8 mouse cellular contexts compared by ENCODE assay signal in genomic region chr17:20944985-20945891, GRCm38 (mm10). TPM values are rescaled to one million over a fixed set of nuclear protein-coding genes. Genes with fewer than 3 reads are reported as not detected.
A peak's percentile ranks its signal among the peaks of the same experiment; 100 is the strongest.
DNase-seq lines count a peak whose midpoint lies in the region; ATAC-seq lines count a peak whose summit lies in the region.

TSS of gene Ppp2r1a (plus strand) at chr17:20945311.

- H3K27me3 ChIP-seq in hindbrain, embryonic 15.5 days = no peaks in the 10 kb centered on the region

- peak; percentile 99 for DNase-seq in T-cell, adult 2 months (ENCODE audit: low spot score)
- peak; percentile 98 to 99 for DNase-seq in cerebellum, postnatal 36 days
- peak; percentile 99 to 100 for DNase-seq in frontal cortex, postnatal 36 days (ENCODE audit: low spot score in 2 of 2)
- peak; percentile 99 for DNase-seq in left cerebral cortex, adult 11 months (ENCODE audit: low spot score)
- DNase-seq in lung, postnatal 4 days = peak; percentile 99 to 100
- DNase-seq in retina, postnatal 7 days (ENCODE audit: low read depth, low spot score) = peak; percentile 99
- peak; percentile 98 for DNase-seq in urinary bladder, adult 2 months (ENCODE audit: low spot score)

- peak within 1 kb of the TSS; percentile 84 for H3K4me2 ChIP-seq in hindbrain, embryonic 15.5 days

- H3K4me3 ChIP-seq in hindbrain, embryonic 15.5 days = peak within 1 kb of the TSS; percentile 82

- peaks cover 46% of the 10 kb centered on the region for H3K4me1 ChIP-seq in hindbrain, embryonic 15.5 days (replicated peaks)

- ATAC-seq in hindbrain, embryonic 15.5 days (ENCODE audit: low FRiP score, low read depth) = peak; percentile 99

- no peaks in the 10 kb centered on the region for H3K36me3 ChIP-seq in hindbrain, embryonic 15.5 days

- peak within 1 kb of the TSS; percentile 92 for H3K9ac ChIP-seq in hindbrain, embryonic 15.5 days

- peak within 1 kb of the TSS; percentile 97 for H3K27ac ChIP-seq in hindbrain, embryonic 15.5 days (replicated peaks)

- under 1% methylated on average over 69 of the region's 69 CpGs for WGBS in hindbrain, embryonic 15.5 days

- H3K9me3 ChIP-seq in hindbrain, embryonic 15.5 days = no peaks in the 10 kb centered on the region

RNA-seq across cellular contexts. Expression of gene Ppp2r1a, which starts in this region (rescaled TPM):
- polyA plus RNA-seq in hindbrain, embryonic 15.5 days (2015; fragmentation: Nextera tagmentation; extraction: Ambion mirVana) = 750 and 832 TPM in 2 replicates
- 186 and 228 TPM in 2 replicates for polyA plus RNA-seq in urinary bladder, adult 2 months (2012; rRNA removed)

Comparison
In these comparisons a context has a peak if more than half of its experiments do, and no peak if none do; other contexts are left out.
1. Peak in every context shown above with its lines: DNase-seq, ATAC-seq, H3K4me3 ChIP-seq and H3K27ac ChIP-seq.